Mouse (Mus musculus): ENCODE data around the gene H2-T22.

H2-T22 gene

GRCm38 (mm10) chr17:36000349-36000748, 42.2 kb downstream of the H2-T22 start:
- intact Hi-C loops (cut with DNase I) = no loop called here

DNA sequence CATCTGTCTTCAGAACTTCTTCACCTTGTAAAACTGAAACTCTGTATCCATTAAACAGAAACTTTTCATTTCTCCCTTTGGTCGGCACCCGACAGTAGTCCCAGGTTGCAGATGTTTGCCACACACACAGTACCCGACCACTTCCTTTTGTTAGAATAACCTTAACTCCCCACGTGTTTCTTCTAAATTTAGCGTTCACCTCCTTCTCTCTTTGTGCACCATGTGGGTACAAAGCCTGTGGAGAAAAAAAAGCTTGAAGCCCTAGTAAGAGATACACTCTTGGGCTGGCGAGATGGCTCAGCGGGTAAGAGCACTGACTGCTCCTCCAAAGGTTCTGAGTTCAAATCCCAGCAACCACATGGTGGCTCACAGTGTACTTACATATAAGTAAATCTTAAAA, 43.2 kb downstream of the H2-T22 start:
- intact Hi-C loops (cut with DNase I) = no loop called here

- intact Hi-C loops (cut with DNase I) = no loop called here
Measured at GRCm38 (mm10) chr17:35998545-35999305, 43.8 kb downstream of the H2-T22 start.

GRCm38 (mm10) chr17:35997713-35998510, 44.6 kb downstream of the H2-T22 start:
- intact Hi-C loops (cut with DNase I) = loop anchor here (2.0 kb wide), 1 partner anchor 37 kb away; no protein-coding TSS in a partner anchor

- intact Hi-C loops (cut with DNase I) = loop anchor here (2.0 kb wide), 1 partner anchor 38 kb away; no protein-coding TSS in a partner anchor
Measured at GRCm38 (mm10) chr17:35996949-35997348, 45.6 kb downstream of the H2-T22 start.

- intact Hi-C loops (cut with DNase I) = no loop called here
Measured at GRCm38 (mm10) chr17:35994879-35995240, 47.7 kb downstream of the H2-T22 start.

DNA sequence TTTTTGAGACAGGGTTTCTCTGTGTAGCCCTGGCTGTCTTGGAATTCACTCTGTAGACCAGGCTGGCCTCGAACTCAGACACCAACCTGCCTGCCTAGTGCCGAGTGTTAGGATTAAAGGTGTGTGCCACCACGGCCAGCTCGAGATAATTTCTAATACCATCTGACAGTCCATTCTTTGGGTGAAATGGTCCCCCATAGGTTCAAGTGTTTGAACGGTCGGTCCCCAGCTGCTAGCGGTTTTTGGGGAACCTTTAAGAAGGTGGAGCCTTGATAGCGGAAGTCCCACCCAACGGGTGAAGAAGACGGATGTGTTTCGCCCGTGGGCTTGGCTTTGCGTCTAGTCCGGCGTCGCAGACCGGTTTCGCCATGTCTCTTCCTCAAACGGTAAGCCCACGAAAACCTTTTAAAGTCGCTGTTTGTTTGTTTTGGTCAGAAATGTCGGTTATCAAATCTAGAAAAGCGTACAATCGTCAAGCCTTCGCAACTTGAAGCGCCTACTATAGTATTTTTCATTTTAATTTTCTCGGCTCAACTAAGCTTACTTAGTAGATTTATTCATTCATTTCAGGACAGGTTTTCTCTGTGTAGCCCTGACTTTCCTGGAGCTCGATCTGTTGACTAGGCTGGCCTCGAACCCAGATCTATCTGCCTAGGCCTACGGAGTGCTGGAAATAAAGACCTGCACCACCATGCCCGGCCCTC, 48.2 kb downstream of the H2-T22 start:
- intact Hi-C loops (cut with DNase I) = no loop called here

DNA sequence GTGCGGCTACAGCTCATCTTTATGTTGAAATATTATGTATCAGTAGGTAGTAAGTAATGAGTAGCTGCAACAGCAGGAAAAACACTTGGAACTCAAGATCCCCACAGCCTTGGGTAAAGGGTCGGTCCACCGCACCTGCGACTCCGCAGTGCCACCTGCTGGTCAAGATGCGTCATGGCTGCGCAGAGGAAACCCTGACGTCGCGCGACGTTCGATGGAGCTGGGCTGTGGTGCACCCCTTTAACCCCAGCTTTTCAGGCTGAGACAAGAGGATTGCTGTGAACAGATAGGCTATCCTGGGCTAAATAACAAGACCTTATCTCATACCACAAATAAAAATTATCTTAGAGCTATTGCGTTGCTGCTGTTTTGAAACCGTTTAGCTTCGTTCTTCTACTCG, 48.9 kb downstream of the H2-T22 start:
- intact Hi-C loops (cut with DNase I) = loop anchor here (2.0 kb wide), 1 partner anchor 55 kb away; no protein-coding TSS in a partner anchor

GRCm38 (mm10) chr17:35991781-35992180, 50.8 kb downstream of the H2-T22 start:
- intact Hi-C loops (cut with DNase I) = loop anchor here (2.0 kb wide), 1 partner anchor 53 kb away; no protein-coding TSS in a partner anchor
